Mouse (Mus musculus) cerebellum, postnatal 36 days (tissue): ENCODE results near the gene Slc12a9.

Experiments used
- DNase-seq, 2 experiments: peaks; one replicate each; pipeline ENCODE4 v3.0.0; 2021 to 2022; ENCODE audit warnings: mixed read lengths in 2 of 2

Slc12a9 gene

GRCm38 (mm10) chr5:137333512-137334174 lies at the start of gene Slc12a9:
TSS of gene Slc12a9 (minus strand) at chr5:137333597.
- peak; percentile 91 to 93 for DNase-seq

GRCm38 (mm10) chr5:137381152-137381551 lies 47.8 kb upstream of the Slc12a9 start:
- peak; percentile 47 to 53 for DNase-seq

DNA sequence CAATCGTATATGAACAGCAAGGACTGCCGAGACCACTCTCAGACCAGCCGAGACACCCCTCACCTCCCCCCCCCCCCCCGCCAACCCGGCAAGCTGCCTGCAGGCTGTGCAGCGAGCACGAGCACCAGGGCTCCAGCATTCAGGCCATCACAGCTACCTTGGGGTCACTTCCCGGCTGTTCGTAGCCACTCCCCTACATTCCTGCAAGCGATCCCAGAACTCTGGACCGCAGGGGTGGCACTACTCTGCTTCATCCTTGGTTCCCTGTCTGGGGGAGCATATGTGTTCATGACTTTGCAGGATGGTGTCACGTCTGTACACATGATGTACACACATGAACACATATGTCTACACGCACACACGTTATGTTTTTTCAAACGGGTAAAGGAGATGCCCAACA lies 44.2 kb upstream of the Slc12a9 start:
- no peak for DNase-seq

- no peak for DNase-seq
Observed at GRCm38 (mm10) chr5:137377176-137377575, 43.8 kb upstream of the Slc12a9 start.

DNA sequence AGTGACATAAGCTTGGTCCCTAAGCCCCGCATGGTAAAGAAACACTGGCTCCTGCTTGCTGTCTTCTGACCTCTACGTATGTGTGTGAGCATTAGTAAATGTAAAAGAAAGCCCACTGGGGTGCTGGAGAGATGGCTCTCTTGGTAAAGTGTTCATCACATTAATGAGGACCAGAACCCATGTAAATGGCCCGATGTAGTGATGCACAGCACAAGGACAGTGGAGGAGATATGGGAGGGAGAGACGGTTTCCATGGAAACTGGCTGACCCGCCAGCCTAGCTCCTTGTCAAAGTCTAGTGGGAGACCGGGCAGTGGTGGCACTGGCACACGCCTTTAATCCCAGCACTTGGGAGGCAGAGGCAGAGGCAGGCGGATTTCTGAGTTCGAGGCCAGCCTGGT lies 43.3 kb upstream of the Slc12a9 start:
- DNase-seq = no peak

GRCm38 (mm10) chr5:137376198-137376597 lies 42.8 kb upstream of the Slc12a9 start:
- no peak for DNase-seq

- DNase-seq = no peak
Observed at GRCm38 (mm10) chr5:137375627-137376026, 42.2 kb upstream of the Slc12a9 start.

DNA sequence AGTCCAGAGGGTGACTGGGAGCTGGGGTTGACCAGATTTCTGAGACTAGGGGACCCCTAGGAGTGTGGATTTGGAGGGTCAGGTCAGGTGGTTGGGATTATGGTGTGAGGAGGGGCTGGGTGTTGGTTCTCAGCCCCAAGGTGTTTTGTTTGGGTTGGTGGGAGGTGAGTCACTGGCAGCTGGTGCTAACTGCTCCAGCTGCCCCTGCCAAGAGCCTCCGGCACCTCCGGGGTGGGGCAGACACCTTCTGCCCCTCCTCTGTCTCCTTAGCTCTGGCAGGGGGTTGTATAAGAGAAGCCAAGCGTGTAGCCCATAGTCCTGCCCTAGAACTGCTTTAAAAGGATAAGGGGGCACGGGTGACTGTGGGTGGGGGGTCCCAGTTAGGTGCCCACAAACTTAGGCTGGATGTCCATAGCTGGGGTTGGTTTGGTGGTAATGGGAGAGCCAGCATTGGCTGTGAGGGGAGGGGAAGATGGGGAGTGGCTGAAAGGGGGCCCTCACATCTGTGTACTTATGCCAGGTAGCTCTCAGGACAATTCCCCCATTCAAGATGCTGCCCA lies 41.2 kb upstream of the Slc12a9 start:
- no peak for DNase-seq

- no peak for DNase-seq
Observed at GRCm38 (mm10) chr5:137373371-137373950, 40.1 kb upstream of the Slc12a9 start.

- no peak for DNase-seq
Observed at GRCm38 (mm10) chr5:137369665-137370064, 36.3 kb upstream of the Slc12a9 start.

GRCm38 (mm10) chr5:137358382-137358781 lies 25.0 kb upstream of the Slc12a9 start:
- no peak for DNase-seq

GRCm38 (mm10) chr5:137354091-137354490 lies 20.7 kb upstream of the Slc12a9 start:
- no peak for DNase-seq

- DNase-seq = no peak
Observed at GRCm38 (mm10) chr5:137352011-137352975, 18.9 kb upstream of the Slc12a9 start.

- no peak for DNase-seq
Observed at GRCm38 (mm10) chr5:137351394-137351793, 18.0 kb upstream of the Slc12a9 start.

- DNase-seq = no peak
Observed at GRCm38 (mm10) chr5:137351058-137351380, 17.6 kb upstream of the Slc12a9 start.

GRCm38 (mm10) chr5:137350205-137351057 lies 17.0 kb upstream of the Slc12a9 start:
- no peak for DNase-seq

- peak in 1 of 2 experiments; percentile 26 for DNase-seq
Observed at GRCm38 (mm10) chr5:137349384-137350204, 16.2 kb upstream of the Slc12a9 start, which contains the start of gene Ephb4. TSS of gene Ephb4 (plus strand) at chr5:137350109.

DNA sequence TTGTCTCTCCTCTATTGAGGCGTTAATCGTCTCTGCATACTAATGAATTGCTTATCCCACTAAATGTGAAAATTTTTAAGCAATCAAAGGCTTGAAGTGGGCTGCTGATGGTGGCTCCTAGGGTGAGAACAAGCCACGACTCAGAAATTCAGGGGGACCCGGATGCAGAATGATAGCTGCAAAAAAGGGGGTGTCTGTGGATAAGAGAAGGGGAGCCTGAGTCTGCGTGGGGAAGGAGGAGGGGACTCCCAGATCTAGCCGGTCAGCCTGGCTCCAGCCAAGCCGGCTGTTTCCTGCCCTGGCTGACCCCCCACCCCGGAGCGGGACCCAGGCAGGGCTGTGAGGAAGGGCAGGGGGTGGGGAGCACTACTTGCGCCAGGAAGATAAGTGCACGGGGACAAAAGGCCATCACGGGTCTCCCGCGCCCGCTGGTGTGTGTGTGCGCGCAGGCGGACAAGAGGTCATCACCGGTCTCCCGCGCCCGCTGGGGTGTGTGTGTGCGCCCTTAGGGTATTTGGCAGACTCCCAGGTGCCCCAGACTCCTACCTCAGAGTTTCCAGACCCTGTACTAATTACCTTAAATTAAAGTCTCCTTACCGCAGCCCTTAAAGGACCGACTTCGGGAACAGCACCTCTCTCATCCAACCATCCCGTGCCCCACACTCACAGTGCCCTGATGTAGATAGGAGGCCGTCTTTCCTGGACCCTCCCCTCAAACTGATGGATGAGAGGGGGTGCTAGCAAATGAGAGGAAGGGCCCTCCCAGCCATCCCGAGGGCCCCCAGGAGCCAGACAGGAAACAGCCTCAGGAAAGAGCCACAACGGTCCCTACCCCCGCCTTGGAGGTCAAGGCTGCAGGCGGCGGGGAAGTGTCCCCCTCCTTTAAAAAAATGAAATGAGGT lies 15.3 kb upstream of the Slc12a9 start:
- no peak for DNase-seq

DNA sequence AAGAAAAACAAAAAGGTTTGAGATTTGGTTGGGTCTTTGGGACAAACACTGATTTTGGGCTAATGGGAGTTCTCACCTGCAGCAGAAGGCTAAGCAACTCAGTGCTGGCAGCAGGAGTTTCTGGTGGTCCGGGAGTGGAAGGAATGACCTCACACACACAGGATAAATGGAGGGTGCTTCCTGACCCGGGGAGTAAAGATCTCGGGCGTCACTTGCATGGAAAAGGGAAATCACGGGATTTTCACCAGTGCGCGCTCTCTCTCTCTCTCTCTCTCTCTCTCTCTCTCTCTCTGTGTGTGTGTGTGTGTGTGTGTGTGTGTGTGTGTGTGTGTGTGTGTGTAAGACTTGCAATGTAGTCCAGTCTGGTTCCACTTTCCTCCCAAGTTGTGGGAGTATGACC lies 14.5 kb upstream of the Slc12a9 start:
- DNase-seq = no peak

- no peak for DNase-seq
Observed at GRCm38 (mm10) chr5:137346983-137347382, 13.6 kb upstream of the Slc12a9 start.
